Mouse (Mus musculus): ENCODE data around the gene Mmel1.

Gene Mmel1

GRCm38 (mm10) chr4:154864271-154864771 lies 5.1 kb upstream of the Mmel1 start:
- peak; percentile 96 for DNase-seq (ENCODE audit: low read depth, low spot score)

GRCm38 (mm10) chr4:154864961-154865760 lies 4.2 kb upstream of the Mmel1 start:
- no peak for DNase-seq (ENCODE audit: low read depth, low spot score)

- no peak for DNase-seq (ENCODE audit: low read depth, low spot score)
Observed at GRCm38 (mm10) chr4:154866391-154866790, 3.0 kb upstream of the Mmel1 start.

- no peak for DNase-seq (ENCODE audit: low read depth, low spot score)
Observed at GRCm38 (mm10) chr4:154867257-154867656, 2.1 kb upstream of the Mmel1 start.

- no peak for DNase-seq (ENCODE audit: low read depth, low spot score)
Observed at GRCm38 (mm10) chr4:154870721-154871120, 1.3 kb downstream of the Mmel1 start.

GRCm38 (mm10) chr4:154871757-154872251 lies 2.4 kb downstream of the Mmel1 start:
- peak; percentile 49 for DNase-seq (ENCODE audit: low read depth, low spot score)

- DNase-seq (ENCODE audit: low read depth, low spot score), result no peak
Observed at GRCm38 (mm10) chr4:154873186-154873585, 3.8 kb downstream of the Mmel1 start.

GRCm38 (mm10) chr4:154877864-154878548 lies 8.6 kb downstream of the Mmel1 start:
- peak; percentile 96 for DNase-seq (ENCODE audit: low read depth, low spot score)

GRCm38 (mm10) chr4:154880730-154881129 lies 11.3 kb downstream of the Mmel1 start:
- DNase-seq (ENCODE audit: low read depth, low spot score), result no peak

GRCm38 (mm10) chr4:154882014-154882659 lies 12.8 kb downstream of the Mmel1 start:
- DNase-seq (ENCODE audit: low read depth, low spot score), result no peak

GRCm38 (mm10) chr4:154885416-154885815 lies 16.0 kb downstream of the Mmel1 start:
- DNase-seq (ENCODE audit: low read depth, low spot score), result no peak

- no peak for DNase-seq (ENCODE audit: low read depth, low spot score)
Observed at GRCm38 (mm10) chr4:154886876-154887592, 17.6 kb downstream of the Mmel1 start.

GRCm38 (mm10) chr4:154887593-154888250 lies 18.3 kb downstream of the Mmel1 start:
- no peak for DNase-seq (ENCODE audit: low read depth, low spot score)

GRCm38 (mm10) chr4:154890887-154891286 lies 21.5 kb downstream of the Mmel1 start:
- DNase-seq (ENCODE audit: low read depth, low spot score), result no peak

GRCm38 (mm10) chr4:154895549-154895948 lies 26.2 kb downstream of the Mmel1 start:
- DNase-seq (ENCODE audit: low read depth, low spot score), result no peak

GRCm38 (mm10) chr4:154897676-154898465 lies 28.5 kb downstream of the Mmel1 start:
- DNase-seq (ENCODE audit: low read depth, low spot score), result no peak

- DNase-seq (ENCODE audit: low read depth, low spot score), result peak; percentile 94
Observed at GRCm38 (mm10) chr4:154898506-154899446, 29.4 kb downstream of the Mmel1 start, which contains the start of gene Fam213b. Gene Fam213b, minus strand, starts transcription at chr4:154899135.

- DNase-seq (ENCODE audit: low read depth, low spot score), result no peak
Observed at GRCm38 (mm10) chr4:154902371-154902770, 33.0 kb downstream of the Mmel1 start.
